Mouse (Mus musculus): ENCODE results near the gene Lrrc63. TPM values are rescaled to one million over a fixed set of nuclear protein-coding genes. Genes with fewer than 3 reads are reported as not detected.

The Lrrc63 gene
- polyA plus RNA-seq, 1 experiment from 2014 or later, result not detected

DNA sequence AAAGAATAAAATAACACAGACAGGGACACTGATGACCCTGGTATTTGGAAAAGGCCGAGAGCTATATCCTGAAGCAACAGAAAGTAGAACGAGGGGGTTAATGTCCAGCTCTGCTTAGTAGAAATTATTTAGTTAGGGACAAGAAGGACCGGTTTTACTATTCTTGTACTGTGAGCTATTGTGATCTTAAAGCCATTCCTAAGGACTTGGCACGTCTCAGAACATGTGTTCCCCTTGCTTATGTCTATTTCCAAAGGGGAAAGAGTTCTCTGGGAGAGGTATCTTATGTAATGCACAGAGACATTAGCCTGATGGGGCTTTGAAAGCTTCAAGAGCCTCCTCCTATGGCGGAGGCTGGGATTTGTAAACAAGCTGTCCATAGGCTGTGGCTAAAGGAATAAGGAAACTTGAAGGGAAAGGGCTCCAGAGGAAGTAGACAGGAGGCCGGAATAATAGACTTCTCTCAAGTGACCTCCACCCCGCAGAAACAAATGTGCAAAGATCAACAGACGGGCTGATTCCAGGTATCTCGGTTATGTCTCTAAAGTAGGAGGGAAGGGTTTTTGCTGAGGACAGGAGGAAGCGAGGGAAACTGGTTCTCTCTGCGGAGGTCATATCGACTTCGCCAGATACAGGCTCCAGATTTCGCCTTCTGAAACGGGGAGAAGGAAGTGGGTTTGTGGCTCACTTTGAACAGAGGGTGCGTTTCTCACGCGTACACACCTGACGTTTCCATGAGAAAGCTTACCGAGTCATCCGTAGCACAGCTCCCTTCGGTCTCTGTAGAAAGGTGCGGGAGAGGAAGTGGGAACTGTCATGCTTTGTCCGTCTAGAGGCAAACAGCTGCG lies 5.7 kb upstream of the Lrrc63 start:
- ATAC-seq, result no peak
- ChIA-PET POLR2A (no interaction called here), CTCF (no interaction called here)
- TF ChIP-seq CTCF (IDR thresholded peaks at IDR 0.05), result no peak
- no peak for DNase-seq (ENCODE audit: low read depth, low spot score)
- in situ Hi-C loops (cut with MboI; ENCODE audit: low pct_unique_long_range_greater_than_20kb), result no loop called here
- H3K27me3 ChIP-seq, result peaks cover 60% of the 10 kb centered on the region

DNA sequence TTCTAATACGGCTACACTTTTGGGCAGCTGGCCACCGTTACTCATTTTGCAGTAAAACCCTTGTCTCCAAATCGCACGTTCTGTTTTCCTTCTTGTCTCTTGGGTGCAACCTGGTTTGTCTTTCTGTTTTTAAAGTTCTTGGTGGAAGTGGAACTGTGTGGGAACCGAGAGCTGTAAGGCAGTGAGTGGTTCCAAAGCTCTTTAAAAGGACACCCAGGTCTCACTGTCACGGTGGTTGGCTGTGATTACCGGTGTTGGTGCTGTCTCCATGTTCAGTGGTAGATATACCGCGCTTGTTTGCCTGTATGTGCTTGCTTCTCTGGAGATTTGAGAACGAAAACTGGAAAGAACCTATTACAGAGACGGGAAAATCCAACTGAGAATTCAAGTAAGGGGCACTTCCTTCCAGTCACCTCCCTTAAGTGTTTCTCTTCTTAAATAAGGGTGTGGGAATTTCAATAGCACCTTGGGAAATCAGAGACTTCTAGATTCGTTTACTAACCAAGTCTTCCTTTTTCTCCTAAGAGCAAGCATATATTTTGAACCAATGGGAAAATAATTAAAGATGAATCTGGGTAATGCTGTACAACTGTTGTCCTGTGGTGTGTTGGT lies 749 bp upstream of the Lrrc63 start:
- POLR2A ChIA-PET, result no interaction called here

DNA sequence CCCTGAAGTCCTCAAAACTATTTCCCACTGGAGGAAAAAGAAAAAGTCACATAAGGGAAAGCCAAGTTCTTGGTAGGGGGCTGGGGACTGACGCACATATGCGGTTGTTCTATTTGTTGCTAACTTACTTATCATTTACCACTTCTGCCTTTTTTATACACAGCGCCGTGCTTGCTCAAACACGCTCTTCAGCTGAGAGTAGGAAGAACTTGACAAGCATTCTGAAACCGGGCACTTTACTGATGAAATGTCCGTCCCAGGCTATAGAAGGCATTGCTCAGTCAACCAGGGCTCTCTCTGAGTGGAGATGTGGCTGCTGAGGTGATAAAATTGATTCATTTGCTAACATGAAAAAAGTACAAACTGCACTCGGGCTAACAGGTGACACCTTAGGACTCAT lies 9.0 kb downstream of the Lrrc63 start:
- no peak for DNase-seq (ENCODE audit: low read depth, low spot score)
- POLR2A ChIA-PET, result no interaction called here
- in situ Hi-C loops (cut with MboI; ENCODE audit: low pct_unique_long_range_greater_than_20kb), result no loop called here
- no peak for ATAC-seq
- CTCF ChIA-PET, result no interaction called here
- no peak for TF ChIP-seq CTCF (IDR thresholded peaks at IDR 0.05)
- peaks cover 24% of the 10 kb centered on the region for H3K27me3 ChIP-seq

More for the DNA sequence above, 749 bp upstream of the Lrrc63 start:
- ATAC-seq (no peak), DNase-seq (ENCODE audit: low read depth, low spot score) (no peak)
- CTCF ChIA-PET, result no interaction called here
- TF ChIP-seq CTCF (IDR thresholded peaks at IDR 0.05), result no peak
- in situ Hi-C loops (cut with MboI; ENCODE audit: low pct_unique_long_range_greater_than_20kb), result no loop called here
- peaks cover 55% of the 10 kb centered on the region for H3K27me3 ChIP-seq

DNA sequence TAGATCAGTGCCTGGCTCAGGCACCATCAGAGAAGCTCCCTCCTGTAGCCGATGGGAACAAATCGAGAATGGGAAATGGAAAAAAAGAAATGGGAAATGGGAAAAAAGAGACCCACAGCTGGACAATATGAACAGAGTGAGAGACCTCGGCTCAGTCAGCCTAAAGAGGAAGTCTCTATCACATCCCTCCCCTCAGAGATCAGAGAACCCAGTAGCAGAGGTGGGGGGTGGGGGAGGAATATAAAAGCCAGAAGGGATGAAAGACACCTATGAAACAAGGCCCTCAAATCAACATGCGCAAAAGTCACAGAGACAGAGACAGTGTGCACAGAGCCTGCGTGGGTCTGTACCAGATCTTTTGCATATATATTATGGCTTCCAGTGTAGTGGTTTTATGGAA lies 27.7 kb downstream of the Lrrc63 start:
- CTCF ChIA-PET, result no interaction called here
- DNase-seq (ENCODE audit: low read depth, low spot score) (no peak), ATAC-seq (no peak)
- in situ Hi-C loops (cut with MboI; ENCODE audit: low pct_unique_long_range_greater_than_20kb), result no loop called here
- H3K27me3 ChIP-seq, result peaks cover 16% of the 10 kb centered on the region
- POLR2A ChIA-PET, result no interaction called here
- TF ChIP-seq CTCF (IDR thresholded peaks at IDR 0.05), result no peak

DNA sequence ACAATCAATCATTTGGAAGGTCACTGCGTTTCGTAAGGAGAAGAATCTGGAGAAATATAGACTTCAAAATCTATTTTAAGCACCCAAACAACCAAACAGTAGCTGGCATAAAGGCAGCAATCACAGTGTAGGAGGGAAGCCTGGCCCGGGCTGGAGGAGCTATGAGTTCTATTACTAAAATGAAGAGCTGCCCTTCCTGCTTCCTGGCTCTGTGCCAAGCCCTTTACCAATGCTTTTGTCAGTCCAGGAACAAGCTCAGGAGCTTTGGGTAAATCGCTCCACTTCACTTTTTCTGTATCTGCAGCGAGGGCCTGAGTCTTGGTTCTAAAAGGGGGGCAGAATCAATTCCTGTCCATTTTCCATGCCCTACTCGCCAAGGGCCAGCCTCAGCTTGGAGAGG lies 52.7 kb downstream of the Lrrc63 start:
- ChIA-PET CTCF (no interaction called here), POLR2A (interaction anchor here (0.6 kb wide), 1 partner anchor 184 kb away, joined by 3 read pairs; no protein-coding TSS in a partner anchor)
- peaks cover 6% of the 10 kb centered on the region for H3K27me3 ChIP-seq
- in situ Hi-C loops (cut with MboI; ENCODE audit: low pct_unique_long_range_greater_than_20kb), result no loop called here
- TF ChIP-seq CTCF (IDR thresholded peaks at IDR 0.05), result no peak
- ATAC-seq (no peak), DNase-seq (ENCODE audit: low read depth, low spot score) (no peak)

DNA sequence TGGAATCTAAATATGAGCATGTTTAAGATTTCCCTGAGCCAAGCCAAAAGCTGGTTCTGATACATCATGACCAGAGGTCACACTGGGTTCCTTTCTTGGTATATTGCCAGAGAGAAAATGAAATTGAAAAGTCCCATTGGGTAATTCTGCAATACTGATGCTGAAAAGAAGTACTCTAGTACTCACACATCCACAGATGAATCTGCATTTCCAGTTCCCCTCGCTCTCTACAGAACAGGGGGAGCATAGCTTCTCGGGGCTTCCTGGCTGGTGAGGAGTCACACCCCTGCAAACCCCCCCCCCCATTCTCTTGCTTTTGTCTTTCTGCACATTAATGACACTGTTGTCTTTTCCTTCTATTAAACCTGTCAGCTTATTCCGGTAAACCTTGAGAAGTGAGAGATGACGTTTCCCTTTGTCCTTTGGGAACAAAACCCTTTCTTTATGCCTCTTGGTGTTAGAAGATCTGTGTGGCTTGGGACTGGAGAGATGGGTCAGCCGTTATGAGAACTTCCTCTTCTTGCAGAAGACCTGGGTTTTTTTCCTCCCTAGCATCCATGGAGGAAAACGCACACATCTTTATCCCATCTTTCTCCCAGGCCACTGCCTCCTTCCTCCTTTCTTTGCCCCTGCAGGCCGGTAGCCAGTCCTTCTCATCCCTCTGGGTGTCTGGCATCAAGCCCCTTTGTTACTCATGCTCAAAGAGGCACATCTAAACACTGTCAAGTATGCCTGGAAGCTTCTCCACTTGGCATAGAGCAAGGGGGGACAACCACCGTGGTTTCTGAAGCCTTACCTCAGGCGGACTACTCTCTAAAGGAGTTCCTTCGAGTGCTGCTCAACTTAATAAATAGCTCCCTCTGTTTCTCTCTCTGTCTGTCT lies 55.1 kb downstream of the Lrrc63 start:
- no peak for DNase-seq (ENCODE audit: low read depth, low spot score)
- no peaks in the 10 kb centered on the region for H3K27me3 ChIP-seq
- ATAC-seq, result no peak
- in situ Hi-C loops (cut with MboI; ENCODE audit: low pct_unique_long_range_greater_than_20kb), result no loop called here
- TF ChIP-seq CTCF (IDR thresholded peaks at IDR 0.05), result no peak
- CTCF ChIA-PET, result interaction anchor here (1.1 kb wide), 1 partner anchor 21 kb away, joined by 3 read pairs; no protein-coding TSS in a partner anchor
- POLR2A ChIA-PET, result no interaction called here

DNA sequence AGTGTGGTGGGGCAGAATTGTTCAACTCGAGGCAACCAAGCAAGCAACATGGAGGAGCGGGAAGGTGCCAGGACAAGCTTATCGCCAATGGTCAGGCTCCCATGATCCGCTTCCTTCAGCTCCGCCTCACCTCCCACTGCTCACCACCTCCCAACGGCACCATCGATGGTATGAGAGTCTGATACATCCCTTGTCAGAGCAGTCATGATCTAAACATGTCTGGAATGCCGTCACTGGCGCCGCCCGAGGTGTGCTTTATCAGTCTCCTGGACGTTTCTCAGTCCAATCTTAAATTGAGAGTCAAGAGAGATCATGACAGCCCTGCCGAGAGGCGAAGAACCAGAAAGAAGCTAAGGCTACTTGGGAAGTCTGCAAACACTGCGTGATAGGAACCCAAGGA lies 59.6 kb downstream of the Lrrc63 start:
- no peak for ATAC-seq
- DNase-seq (ENCODE audit: low read depth, low spot score), result no peak
- in situ Hi-C loops (cut with MboI; ENCODE audit: low pct_unique_long_range_greater_than_20kb), result no loop called here
- ChIA-PET CTCF (interaction anchor here (1.4 kb wide), 1 partner anchor 12 kb away, joined by 3 read pairs; no protein-coding TSS in a partner anchor), POLR2A (no interaction called here)
- H3K27me3 ChIP-seq, result no peaks in the 10 kb centered on the region
- TF ChIP-seq CTCF (IDR thresholded peaks at IDR 0.05), result no peak

DNA sequence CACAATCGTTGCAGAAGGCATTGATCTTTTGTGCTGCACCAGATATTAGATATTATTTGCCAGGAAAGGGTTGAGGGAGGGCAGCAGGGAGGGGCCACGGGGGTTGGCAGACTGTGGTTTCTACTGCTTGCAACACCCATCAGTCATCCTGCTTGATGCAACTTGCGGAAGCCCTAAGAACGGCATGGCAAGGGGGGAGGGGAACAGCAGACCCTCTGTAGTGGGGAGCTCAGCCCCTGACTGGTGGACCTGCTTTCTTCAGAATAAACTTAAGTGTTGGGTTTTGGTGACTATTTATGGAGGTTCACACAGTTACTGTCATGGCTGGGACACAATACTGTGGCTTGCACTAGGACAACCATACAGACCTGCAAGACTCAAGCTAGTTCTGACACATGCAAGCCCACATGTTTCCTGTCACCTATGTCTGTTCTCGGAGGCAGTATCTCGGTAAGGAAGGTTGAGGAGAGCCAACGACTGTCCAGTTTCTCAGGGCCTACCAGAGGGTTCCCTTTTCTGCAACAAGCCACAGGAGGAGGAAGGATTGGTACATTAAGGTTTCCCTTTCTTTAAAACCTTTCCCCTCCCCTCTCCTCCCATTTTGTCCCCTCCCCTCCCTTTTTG lies 61.2 kb downstream of the Lrrc63 start:
- POLR2A ChIA-PET, result no interaction called here

DNA sequence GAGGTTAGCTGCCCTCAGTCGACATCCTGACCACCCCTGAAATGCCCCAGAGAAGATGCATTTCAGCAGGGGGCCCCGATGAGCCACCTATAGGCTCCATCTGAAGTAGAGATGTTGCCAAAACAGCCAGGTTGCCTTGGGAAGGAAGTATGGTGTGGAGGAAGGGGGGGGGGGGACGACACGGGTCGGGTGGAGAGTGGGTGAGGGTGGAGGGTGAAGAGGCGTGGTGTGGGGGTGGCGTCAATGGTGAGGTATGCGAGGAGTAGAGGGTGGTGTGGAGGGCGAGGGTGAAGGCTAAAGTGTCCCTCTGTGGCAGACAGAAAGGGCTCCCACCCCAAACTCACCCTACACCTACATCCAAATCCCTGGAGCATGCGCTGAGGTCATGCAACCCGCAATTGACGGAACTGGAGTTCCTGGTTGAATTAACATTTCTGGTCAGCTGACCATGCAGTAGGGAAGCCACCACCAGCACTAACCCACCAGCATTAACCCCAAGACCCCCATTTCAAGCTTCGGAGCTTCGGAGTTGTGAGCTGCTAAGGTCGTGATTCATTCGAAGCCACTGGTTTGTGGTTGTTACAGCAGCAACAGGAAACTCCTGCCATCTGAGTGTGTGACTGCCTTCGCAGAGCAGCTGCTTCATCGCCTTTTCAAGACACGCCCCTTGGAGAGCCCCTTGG lies 62.1 kb downstream of the Lrrc63 start:
- no peak for TF ChIP-seq CTCF (IDR thresholded peaks at IDR 0.05)
- POLR2A ChIA-PET, result no interaction called here
- ATAC-seq (no peak), DNase-seq (ENCODE audit: low read depth, low spot score) (no peak)
- no peaks in the 10 kb centered on the region for H3K27me3 ChIP-seq
- CTCF ChIA-PET, result no interaction called here
- in situ Hi-C loops (cut with MboI; ENCODE audit: low pct_unique_long_range_greater_than_20kb), result no loop called here

More for the DNA sequence above, 61.2 kb downstream of the Lrrc63 start:
- CTCF ChIA-PET, result no interaction called here
- TF ChIP-seq CTCF (IDR thresholded peaks at IDR 0.05), result no peak
- in situ Hi-C loops (cut with MboI; ENCODE audit: low pct_unique_long_range_greater_than_20kb), result no loop called here
- H3K27me3 ChIP-seq, result no peaks in the 10 kb centered on the region
- no peak for DNase-seq (ENCODE audit: low read depth, low spot score)
- ATAC-seq, result no peak

DNA sequence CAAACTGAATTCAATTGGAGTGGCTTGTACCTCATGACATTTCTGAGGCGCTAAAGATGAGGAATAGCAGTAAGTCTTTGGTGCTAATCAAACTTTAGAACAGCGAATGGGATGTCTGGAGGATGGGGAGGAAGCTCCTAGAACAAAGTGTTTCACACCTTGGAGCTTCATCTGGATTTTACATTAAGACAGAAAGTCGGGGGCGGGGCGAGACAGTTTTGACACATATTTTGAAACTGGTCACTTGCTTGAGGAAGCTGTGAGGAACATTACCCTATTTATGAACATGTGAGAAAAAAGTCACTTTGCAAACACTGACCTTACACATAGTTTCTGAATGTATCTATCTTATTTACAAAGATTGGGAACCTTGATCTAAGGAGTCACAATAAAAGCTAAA lies 65.5 kb downstream of the Lrrc63 start:
- ATAC-seq (no peak), DNase-seq (ENCODE audit: low read depth, low spot score) (no peak)
- no peaks in the 10 kb centered on the region for H3K27me3 ChIP-seq
- in situ Hi-C loops (cut with MboI; ENCODE audit: low pct_unique_long_range_greater_than_20kb), result no loop called here
- ChIA-PET CTCF (no interaction called here), POLR2A (no interaction called here)
- no peak for TF ChIP-seq CTCF (IDR thresholded peaks at IDR 0.05)

Data from Patski (cell line).